Mouse (Mus musculus) CH12.LX (cell line): Measurements from ENCODE around the gene Gm10190. TPM values are rescaled to one million over a fixed set of nuclear protein-coding genes. Genes with fewer than 3 reads are reported as not detected.

Experiments used
- DNase-seq: peaks from one replicate; pipeline ENCODE4 v3.0.0-alpha.2; 2013; ENCODE audit errors: extremely low read depth
- H3K27ac ChIP-seq: 2 replicates; pipeline ENCODE4 v1.5.1; 2012; ENCODE audit warnings: low read depth, mild to moderate bottlenecking, control low read depth, moderate library complexity; ENCODE audit not compliant: insufficient read depth
- H3K27me3 ChIP-seq: replicated peaks from 2 replicates; pipeline ENCODE3; 2012; ENCODE audit warnings: inconsistent platforms
- H3K36me3 ChIP-seq, 2 experiments: replicated peaks in 1 of 2; 2 replicates each; pipeline versions ENCODE3 to v1.6.1; 2012; ENCODE audit warnings: inconsistent platforms in 1 of 2, low read length in 1 of 2, mild to moderate bottlenecking in 1 of 2, mixed read lengths in 1 of 2, moderate library complexity in 1 of 2; ENCODE audit not compliant: control insufficient read depth in 1 of 2, insufficient read depth in 1 of 2
- H3K4me1 ChIP-seq, 2 experiments: 2 replicates each; pipeline ENCODE4 v1.6.1; 2012; ENCODE audit warnings: inconsistent platforms in 1 of 2, moderate library complexity in 1 of 2; ENCODE audit not compliant: insufficient read depth in 2 of 2, control insufficient read depth in 1 of 2
- H3K4me2 ChIP-seq: 2 replicates; pipeline ENCODE4 v1.6.1; 2012; ENCODE audit warnings: low read depth, mild to moderate bottlenecking, control low read depth; ENCODE audit not compliant: poor library complexity, insufficient read depth, severe bottlenecking
- H3K4me3 ChIP-seq, 3 experiments: fragments of 150-350 bp in 1 of 3; sonication (generic) in 1 of 3; replicated peaks in 1 of 3; 2 replicates each; pipeline versions ENCODE3 to v1.5.1; 2011 to 2012; ENCODE audit warnings: low read depth in 2 of 3, low read length in 2 of 3, mild to moderate bottlenecking in 2 of 3, moderate library complexity in 2 of 3, control low read depth in 1 of 3, improper control_type of control experiment in 1 of 3, inconsistent platforms in 1 of 3, mixed read lengths in 1 of 3; ENCODE audit not compliant: poor library complexity in 1 of 3
- H3K79me2 ChIP-seq: replicated peaks from 2 replicates; pipeline ENCODE4 v1.6.1; 2012; ENCODE audit warnings: mild to moderate bottlenecking, moderate library complexity; ENCODE audit not compliant: control insufficient read depth, poor library complexity, insufficient read depth, severe bottlenecking; ENCODE audit errors: extremely low read depth
- H3K9ac ChIP-seq: 2 replicates; pipeline ENCODE4 v1.6.1; 2012; ENCODE audit warnings: low read depth, mild to moderate bottlenecking, control low read depth, moderate library complexity; ENCODE audit not compliant: insufficient read depth
- H3K9me3 ChIP-seq: replicated peaks from 2 replicates; pipeline ENCODE3; 2012; ENCODE audit warnings: low read length, inconsistent platforms, mixed read lengths
- BHLHE40 ChIP-seq: IDR thresholded peaks from 2 replicates; pipeline ENCODE4 v1.6.1; 2011; ENCODE audit warnings: mild to moderate bottlenecking, low read depth, low read length, improper control_type of control experiment
- CHD1 ChIP-seq: IDR thresholded peaks from 2 replicates; pipeline ENCODE4 v1.6.1; 2012; ENCODE audit warnings: low read depth, low read length, improper control_type of control experiment, inconsistent platforms
- CHD2 ChIP-seq: IDR thresholded peaks from 2 replicates; pipeline ENCODE4 v1.6.1; 2011; ENCODE audit warnings: low read length, improper control_type of control experiment
- ETS1 ChIP-seq: conservative IDR thresholded peaks from 2 replicates; pipeline ENCODE4 v1.6.1; 2012; ENCODE audit warnings: low read depth, mild to moderate bottlenecking, inconsistent platforms, low read length, improper control_type of control experiment, moderate library complexity
- GABPA ChIP-seq: IDR thresholded peaks from 2 replicates; pipeline ENCODE4 v1.6.1; 2012; ENCODE audit warnings: low read depth, low read length, improper control_type of control experiment, inconsistent platforms; ENCODE audit not compliant: insufficient replicate concordance
- HCFC1 ChIP-seq: IDR thresholded peaks from 2 replicates; pipeline ENCODE4 v1.6.1; 2012; ENCODE audit warnings: low read depth, mild to moderate bottlenecking, inconsistent platforms, low read length, improper control_type of control experiment
- IRF4 ChIP-seq: IDR thresholded peaks from 2 replicates; pipeline ENCODE4 v1.6.1; 2014; ENCODE audit warnings: low read depth, mild to moderate bottlenecking, inconsistent platforms, low read length, improper control_type of control experiment
- JUN ChIP-seq: IDR thresholded peaks from 2 replicates; pipeline ENCODE4 v1.6.1; 2011; ENCODE audit warnings: low read depth, mild to moderate bottlenecking, low read length, improper control_type of control experiment, moderate library complexity; ENCODE audit not compliant: insufficient read depth
- MAFK ChIP-seq: IDR thresholded peaks from 2 replicates; pipeline ENCODE4 v1.6.1; 2011; ENCODE audit warnings: low read length, improper control_type of control experiment; ENCODE audit not compliant: insufficient replicate concordance
- MAZ ChIP-seq: IDR thresholded peaks from 2 replicates; pipeline ENCODE4 v1.6.1; 2012; ENCODE audit warnings: low read depth, mild to moderate bottlenecking, inconsistent platforms, low read length, improper control_type of control experiment, moderate library complexity
- MEF2A ChIP-seq: IDR thresholded peaks from 2 replicates; pipeline ENCODE4 v1.6.1; 2014; ENCODE audit warnings: low read depth, mild to moderate bottlenecking, inconsistent platforms, low read length, improper control_type of control experiment, borderline replicate concordance
- MYC ChIP-seq: IDR thresholded peaks from 2 replicates; pipeline ENCODE4 v1.6.1; 2011; ENCODE audit warnings: low read depth, mild to moderate bottlenecking, improper control_type of control experiment, low read length
- NRF1 ChIP-seq: IDR thresholded peaks from 2 replicates; pipeline ENCODE4 v1.6.1; 2014; ENCODE audit warnings: low read depth, mild to moderate bottlenecking, inconsistent platforms, low read length, improper control_type of control experiment, moderate library complexity
- PAX5 ChIP-seq: IDR thresholded peaks from 2 replicates; pipeline ENCODE4 v1.6.1; 2012; ENCODE audit warnings: low read length, inconsistent platforms, mixed read lengths
- RAD21 ChIP-seq: IDR thresholded peaks from 2 replicates; pipeline ENCODE4 v1.6.1; 2011; ENCODE audit warnings: low read depth, mild to moderate bottlenecking, low read length, improper control_type of control experiment, moderate library complexity
- RCOR1 ChIP-seq: conservative IDR thresholded peaks from 2 replicates; pipeline ENCODE4 v1.6.1; 2012; ENCODE audit warnings: low read depth, mild to moderate bottlenecking, inconsistent platforms, low read length, improper control_type of control experiment
- TBP ChIP-seq: conservative IDR thresholded peaks from 2 replicates; pipeline ENCODE4 v1.6.1; 2011; ENCODE audit warnings: low read depth, low read length, improper control_type of control experiment
- TCF12 ChIP-seq: IDR thresholded peaks from 2 replicates; pipeline ENCODE4 v1.6.1; 2014; ENCODE audit warnings: low read depth, mild to moderate bottlenecking, inconsistent platforms, low read length, improper control_type of control experiment
- USF1 ChIP-seq: IDR thresholded peaks from 2 replicates; pipeline ENCODE4 v1.6.1; 2014; ENCODE audit warnings: low read depth, mild to moderate bottlenecking, inconsistent platforms, low read length, improper control_type of control experiment
- USF2 ChIP-seq: conservative IDR thresholded peaks from 2 replicates; pipeline ENCODE4 v1.6.1; 2011; ENCODE audit warnings: low read depth, low read length, improper control_type of control experiment
- dilution Hi-C: fragments of 300-500 bp; cut with MboI; formaldehyde crosslinking; loops from 2 replicates; pipeline ENCODE4 v1.14.3; 2020; ENCODE audit warnings: low sequenced_read_pairs; ENCODE audit not compliant: extremely low pct_unique_long_range_greater_than_20kb, extremely low pct_ligation_motif_present
- in situ Hi-C: fragments of 300-500 bp; cut with MboI; formaldehyde crosslinking; loops from 3 replicates; pipeline ENCODE4 v1.14.3; 2019; ENCODE audit warnings: low sequenced_read_pairs, low pct_ligation_motif_present, low pct_unique_long_range_greater_than_20kb, mixed read lengths
- polyA plus RNA-seq: library from polyadenylated mRNA; unstranded; fragments of >175 nt; gene quantifications from 2 replicates; pipeline ENCODE4 v1.2.1, GENCODE M21; 2012; ENCODE audit warnings: low read depth; ENCODE audit not compliant: insufficient read length
- total RNA-seq, 2 experiments: library from RNA; depleted of rRNA; stranded (reverse); fragments of 300-350 nt in 1 of 2; fragments of >200 nt in 1 of 2; gene quantifications; 2 replicates each; pipeline ENCODE4 v1.2.3; 2012 to 2014

The Gm10190 gene
- total and polyA plus RNA-seq, 3 experiments: not detected

- DNase-seq: no peak
- no peaks in the 10 kb centered on the region for H3K27me3 ChIP-seq
- H3K36me3 ChIP-seq: no peaks in the 10 kb centered on the region
- TF ChIP-seq TCF12 (no peak), TBP (no peak), NRF1 (no peak), MAFK (no peak), CHD1 (no peak), MAZ (no peak), JUN (no peak), PAX5 (no peak)
- H3K4me2 ChIP-seq: no peak overlapping the region
- in situ Hi-C loops (no loop called here), dilution Hi-C loops (no loop called here)
- no peaks in the 10 kb centered on the region for H3K79me2 ChIP-seq
- H3K4me3 ChIP-seq: no peak overlapping the region
- H3K9me3 ChIP-seq: peaks cover 3% of the 10 kb centered on the region
- H3K9ac ChIP-seq: no peak overlapping the region
- no peak overlapping the region for H3K27ac ChIP-seq
- peaks cover 3 to 7% of the 10 kb centered on the region in 2 experiments; a peak in 3 of 4 replicates for H3K4me1 ChIP-seq
Observed at GRCm38 (mm10) chr17:80367276-80367675, 6.1 kb downstream of the Gm10190 start.

GRCm38 (mm10) chr17:80360245-80360644, 13.1 kb downstream of the Gm10190 start:
- in situ Hi-C loops (no loop called here), dilution Hi-C loops (no loop called here)
- no peak overlapping the region for H3K27ac ChIP-seq
- no peaks in the 10 kb centered on the region for H3K36me3 ChIP-seq
- H3K27me3 ChIP-seq: no peaks in the 10 kb centered on the region
- H3K4me2 ChIP-seq: no peak overlapping the region
- H3K4me1 ChIP-seq: no peaks in the 10 kb centered on the region
- peaks cover 3% of the 10 kb centered on the region for H3K9me3 ChIP-seq
- H3K9ac ChIP-seq: no peak overlapping the region
- no peak overlapping the region for H3K4me3 ChIP-seq
- DNase-seq: no peak
- TF ChIP-seq RAD21 (no peak), IRF4 (no peak), RCOR1 (no peak), PAX5 (no peak), NRF1 (no peak), MAFK (no peak), TCF12 (no peak), HCFC1 (no peak), MEF2A (no peak), GABPA (no peak), CHD2 (no peak), USF2 (no peak), MYC (no peak), ETS1 (no peak), BHLHE40 (no peak), USF1 (no peak)
- TF ChIP-seq, all 38 proteins: peak for 0
- no peaks in the 10 kb centered on the region for H3K79me2 ChIP-seq
